Mouse (Mus musculus) myocyte (in vitro differentiated cells): ENCODE measurements around the gene Foxi3. TPM values are rescaled to one million over a fixed set of nuclear protein-coding genes. Genes with fewer than 3 reads are reported as not detected.

Source experiments
- H3K27me3 ChIP-seq: one replicate; pipeline ENCODE4 v1.6.1; 2011; ENCODE audit not compliant: control insufficient read depth, insufficient read depth, insufficient read length
- H3K36me3 ChIP-seq: one replicate; pipeline ENCODE4 v1.6.1; 2011; ENCODE audit not compliant: control insufficient read depth, insufficient read depth
- H3K4me2 ChIP-seq: one replicate; pipeline ENCODE4 v1.6.1; 2011; ENCODE audit warnings: low read depth, control low read depth
- H3K4me3 ChIP-seq: one replicate; pipeline ENCODE4 v1.5.1; 2011; ENCODE audit warnings: mild to moderate bottlenecking, control low read depth, moderate library complexity
- H3K79me2 ChIP-seq: one replicate; pipeline ENCODE4 v1.6.1; 2011; ENCODE audit not compliant: control insufficient read depth, insufficient read depth
- H3ac ChIP-seq: one replicate; pipeline ENCODE4 v1.6.1; 2011; ENCODE audit not compliant: control insufficient read depth, insufficient read length
- CEBPB ChIP-seq: IDR thresholded peaks from 2 replicates; pipeline ENCODE4 v1.6.1; 2011; ENCODE audit warnings: mild to moderate bottlenecking, moderate library complexity; ENCODE audit not compliant: poor library complexity, insufficient read depth, severe bottlenecking
- E2F4 ChIP-seq: IDR thresholded peaks from one replicate; pipeline ENCODE4 v1.6.1; 2011; ENCODE audit warnings: mild to moderate bottlenecking, control low read depth, moderate library complexity; ENCODE audit not compliant: insufficient read depth
- MAX ChIP-seq: IDR thresholded peaks from one replicate; pipeline ENCODE4 v1.6.1; 2011; ENCODE audit warnings: low read depth, mild to moderate bottlenecking, control low read depth
- MYOD1 ChIP-seq, 3 experiments: IDR thresholded peaks; one replicate each; pipeline ENCODE4 v1.6.1; 2011; ENCODE audit warnings: control low read depth in 2 of 3, low read depth in 2 of 3, mild to moderate bottlenecking in 2 of 3, moderate library complexity in 1 of 3; ENCODE audit not compliant: insufficient read length in 2 of 3, control insufficient read depth in 1 of 3
- MYOG ChIP-seq, 3 experiments: IDR thresholded peaks; one replicate each; pipeline ENCODE4 v1.6.1; 2011; ENCODE audit warnings: control low read depth in 2 of 3, low read depth in 2 of 3, mild to moderate bottlenecking in 2 of 3; ENCODE audit not compliant: insufficient read length in 2 of 3, control insufficient read depth in 1 of 3, insufficient read depth in 1 of 3
- POLR2A ChIP-seq: IDR thresholded peaks from one replicate; pipeline ENCODE4 v1.6.1; 2011; ENCODE audit warnings: low read depth, mild to moderate bottlenecking, control low read depth, moderate library complexity; ENCODE audit not compliant: insufficient read length
- POLR2AphosphoS2 ChIP-seq: IDR thresholded peaks from one replicate; pipeline ENCODE4 v1.6.1; 2011; ENCODE audit warnings: low read depth, control low read depth; ENCODE audit not compliant: insufficient read length
- REST ChIP-seq: IDR thresholded peaks from one replicate; pipeline ENCODE4 v1.6.1; 2011; ENCODE audit warnings: mild to moderate bottlenecking, control low read depth, moderate library complexity; ENCODE audit not compliant: insufficient read depth, insufficient read length
- SRF ChIP-seq: IDR thresholded peaks from one replicate; pipeline ENCODE4 v1.6.1; 2011; ENCODE audit warnings: low read depth; ENCODE audit not compliant: control insufficient read depth, insufficient read length
- TCF12 ChIP-seq: IDR thresholded peaks from one replicate; pipeline ENCODE4 v1.6.1; 2011; ENCODE audit warnings: mild to moderate bottlenecking, control low read depth; ENCODE audit not compliant: poor library complexity, insufficient read depth, severe bottlenecking
- TCF3 ChIP-seq: IDR thresholded peaks from one replicate; pipeline ENCODE4 v1.6.1; 2011; ENCODE audit warnings: low read depth, control low read depth; ENCODE audit not compliant: insufficient read length
- USF1 ChIP-seq: IDR thresholded peaks from one replicate; pipeline ENCODE4 v1.6.1; 2011; ENCODE audit warnings: low read depth, mild to moderate bottlenecking, control low read depth, moderate library complexity
- polyA plus RNA-seq: library from polyadenylated mRNA; unstranded; fragments of >200 nt; fragmentation: generic; extraction: Trizol; gene quantifications from one replicate; pipeline ENCODE4 v1.2.1, GENCODE M21; 2012; ENCODE audit warnings: missing spikeins

Gene Foxi3
- polyA plus RNA-seq, 1 experiment, result not detected

- H3K36me3 ChIP-seq, result no peaks in the 10 kb centered on the region
- H3K79me2 ChIP-seq, result no peaks in the 10 kb centered on the region
- H3K4me3 ChIP-seq, result no peak overlapping the region
- H3K4me2 ChIP-seq, result no peak overlapping the region
- TF ChIP-seq TCF12 (no peak), POLR2AphosphoS2 (no peak), MYOG (IDR thresholded peaks at IDR 0.05; ENCODE audit: control insufficient read depth in 1 of 3, insufficient read depth in 1 of 3, insufficient read length in 2 of 3, low read depth in 2 of 3) (no peak), REST (no peak), POLR2A (no peak), USF1 (no peak), TCF3 (no peak), MAX (no peak), SRF (no peak)
- H3ac ChIP-seq, result no peak overlapping the region
- no peaks in the 10 kb centered on the region for H3K27me3 ChIP-seq
Observed at GRCm38 (mm10) chr6:70982416-70982815, 26.1 kb downstream of the Foxi3 start.

- no peak overlapping the region for H3K4me2 ChIP-seq
- TF ChIP-seq CEBPB (no peak), MYOD1 (IDR thresholded peaks at IDR 0.05; ENCODE audit: control insufficient read depth in 1 of 3, insufficient read length in 2 of 3, low read depth in 2 of 3) (no peak), POLR2AphosphoS2 (no peak), REST (no peak), SRF (no peak), MAX (no peak), TCF12 (no peak), MYOG (IDR thresholded peaks at IDR 0.05; ENCODE audit: control insufficient read depth in 1 of 3, insufficient read depth in 1 of 3, insufficient read length in 2 of 3, low read depth in 2 of 3) (no peak), TCF3 (no peak), USF1 (no peak), E2F4 (no peak), POLR2A (no peak)
- H3ac ChIP-seq, result no peak overlapping the region
- no peak overlapping the region for H3K4me3 ChIP-seq
- H3K79me2 ChIP-seq, result no peaks in the 10 kb centered on the region
- no peaks in the 10 kb centered on the region for H3K27me3 ChIP-seq
- H3K36me3 ChIP-seq, result no peaks in the 10 kb centered on the region
Observed at GRCm38 (mm10) chr6:70986683-70987082, 30.4 kb downstream of the Foxi3 start.

- Histone ChIP-seq H3K27me3 (no peaks in the 10 kb centered on the region), H3K4me2 (no peak overlapping the region), H3K4me3 (no peak overlapping the region), H3K36me3 (no peaks in the 10 kb centered on the region), H3K79me2 (no peaks in the 10 kb centered on the region), H3ac (no peak overlapping the region)
- TF ChIP-seq TCF12 (no peak), MYOG (IDR thresholded peaks at IDR 0.05; ENCODE audit: control insufficient read depth in 1 of 3, insufficient read depth in 1 of 3, insufficient read length in 2 of 3, low read depth in 2 of 3) (no peak), MYOD1 (IDR thresholded peaks at IDR 0.05; ENCODE audit: control insufficient read depth in 1 of 3, insufficient read length in 2 of 3, low read depth in 2 of 3) (no peak), USF1 (no peak), REST (no peak), CEBPB (no peak), SRF (no peak), E2F4 (no peak), TCF3 (no peak), POLR2AphosphoS2 (no peak), MAX (no peak), POLR2A (no peak)
Observed at GRCm38 (mm10) chr6:70996123-70996723, 39.9 kb downstream of the Foxi3 start.

- no peak for TF ChIP-seq MYOG (IDR thresholded peaks at IDR 0.05; ENCODE audit: control insufficient read depth in 1 of 3, insufficient read depth in 1 of 3, insufficient read length in 2 of 3, low read depth in 2 of 3)
- no peak for TF ChIP-seq MYOD1 (IDR thresholded peaks at IDR 0.05; ENCODE audit: control insufficient read depth in 1 of 3, insufficient read length in 2 of 3, low read depth in 2 of 3)
- TF ChIP-seq REST, result no peak
- TF ChIP-seq USF1, result no peak
- no peak for TF ChIP-seq SRF
- no peak for TF ChIP-seq CEBPB
- TF ChIP-seq TCF12, result no peak
- no peak for TF ChIP-seq TCF3
- no peak for TF ChIP-seq POLR2A
- no peak for TF ChIP-seq MAX
- no peak for TF ChIP-seq POLR2AphosphoS2
- Histone ChIP-seq H3K4me3 (no peak overlapping the region), H3ac (no peak overlapping the region), H3K27me3 (no peaks in the 10 kb centered on the region), H3K36me3 (no peaks in the 10 kb centered on the region), H3K4me2 (no peak overlapping the region), H3K79me2 (no peaks in the 10 kb centered on the region)
Observed at GRCm38 (mm10) chr6:71002656-71003055, 46.3 kb downstream of the Foxi3 start.

- Histone ChIP-seq H3K4me3 (no peak overlapping the region), H3ac (no peak overlapping the region), H3K36me3 (no peaks in the 10 kb centered on the region), H3K4me2 (no peak overlapping the region), H3K79me2 (no peaks in the 10 kb centered on the region), H3K27me3 (no peaks in the 10 kb centered on the region)
- TF ChIP-seq POLR2A (no peak), CEBPB (no peak), SRF (no peak)
Observed at GRCm38 (mm10) chr6:71004161-71004560, 47.8 kb downstream of the Foxi3 start.

Other genes with a start within 250 kb of the Foxi3 start
- gene Rpia, start 164.3 kb upstream of the Foxi3 start, polyA plus RNA-seq, result 11.6 TPM
- 3.3 TPM for gene Eif2ak3, start 112.0 kb upstream of the Foxi3 start, polyA plus RNA-seq
- not detected for gene Tex37, start 37.6 kb upstream of the Foxi3 start, polyA plus RNA-seq
- gene Thnsl2, start 187.9 kb downstream of the Foxi3 start, polyA plus RNA-seq, result 0.06 TPM
- not detected for gene Fabp1, start 243.3 kb downstream of the Foxi3 start, polyA plus RNA-seq